Mouse (Mus musculus): ENCODE measurements around the gene Abcd2. TPM values are rescaled to one million over a fixed set of nuclear protein-coding genes. Genes with fewer than 3 reads are reported as not detected.

The Abcd2 gene
- polyA plus RNA-seq, 1 experiment: 2.3 TPM

DNA sequence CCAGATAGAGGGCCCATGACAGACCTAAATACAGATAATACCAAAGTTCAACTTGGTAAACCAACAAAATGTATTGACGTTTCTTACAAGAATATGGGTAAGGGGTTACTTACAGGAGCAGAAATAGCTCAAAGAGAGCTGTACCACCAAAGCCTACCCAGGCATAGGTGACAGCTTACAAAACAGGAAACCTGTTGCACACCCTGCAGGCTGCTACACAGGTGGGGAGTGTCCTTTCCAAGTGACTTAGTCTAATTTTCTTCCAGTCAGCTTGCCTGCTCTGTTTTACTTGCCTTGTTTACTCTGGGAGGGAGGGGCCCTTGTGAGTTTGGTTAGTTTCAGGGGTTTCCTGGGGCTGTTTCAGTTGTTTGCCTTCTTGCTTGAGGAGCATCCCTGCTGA lies 9.2 kb upstream of the Abcd2 start:
- Histone ChIP-seq H3K27me3 (ENCODE audit: control insufficient read depth, insufficient read depth, low read length) (no peaks in the 10 kb centered on the region), H3K36me3 (ENCODE audit: control insufficient read depth, insufficient read depth, low read length) (no peaks in the 10 kb centered on the region), H3K4me3 (ENCODE audit: control insufficient read depth, insufficient read depth, low read length) (no peak overlapping the region), H3K4me1 (replicated peaks; ENCODE audit: control insufficient read depth, insufficient read depth, low read length) (no peaks in the 10 kb centered on the region), H3K27ac (ENCODE audit: control insufficient read depth, insufficient read depth, low read length) (no peak overlapping the region)
- TF ChIP-seq CTCF (IDR thresholded peaks at IDR 0.05; ENCODE audit: borderline replicate concordance, control insufficient read depth, extremely low read depth, insufficient read depth, low read length, poor library complexity): no peak
- no peak for TF ChIP-seq POLR2A (IDR thresholded peaks at IDR 0.05; ENCODE audit: control insufficient read depth, extremely low read depth, insufficient read depth, low read length, poor library complexity)
- DNase-seq: no peak
- WGBS: 91% methylated on average over 1 of the region's 1 CpGs

DNA sequence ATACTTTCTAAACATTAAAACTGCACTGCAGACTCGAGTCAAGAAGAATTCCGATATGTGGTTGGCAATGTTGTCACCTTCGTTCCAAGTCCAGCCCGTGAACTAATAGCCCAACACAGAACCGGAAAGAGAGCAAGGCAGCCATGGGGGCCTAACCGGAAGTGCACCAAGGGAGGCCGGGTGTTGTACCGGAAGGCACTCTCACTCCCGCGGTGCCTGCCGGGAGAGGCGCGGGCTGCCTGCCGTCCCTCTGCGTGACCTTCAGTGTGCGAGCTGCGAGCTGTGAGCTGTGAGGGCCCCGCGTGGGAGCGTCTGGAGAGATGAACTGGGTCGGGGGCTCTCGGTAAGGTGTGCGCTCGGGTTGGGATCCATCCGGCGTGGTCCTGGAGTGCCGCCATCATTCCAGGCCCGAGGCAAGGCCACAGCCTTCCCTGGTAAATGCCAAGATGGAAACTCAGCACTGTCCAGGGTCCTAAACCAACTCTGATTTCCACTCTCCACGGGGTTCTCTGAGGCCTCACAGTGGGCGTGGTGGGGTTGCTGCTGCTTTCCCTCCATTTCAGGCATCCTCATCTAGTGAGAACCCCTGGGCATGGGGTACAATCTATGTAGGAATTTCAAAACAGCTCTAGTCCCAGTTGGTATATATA lies 7.8 kb upstream of the Abcd2 start, which contains the start of gene CN725425:
Gene CN725425, plus strand, starts transcription at position 239 of the 650 bp plus-strand sequence.
- TF ChIP-seq POLR2A (IDR thresholded peaks at IDR 0.05; ENCODE audit: control insufficient read depth, extremely low read depth, insufficient read depth, low read length, poor library complexity): no peak
- no peak for TF ChIP-seq CTCF (IDR thresholded peaks at IDR 0.05; ENCODE audit: borderline replicate concordance, control insufficient read depth, extremely low read depth, insufficient read depth, low read length, poor library complexity)
- 96% methylated on average over 30 of the region's 30 CpGs for WGBS
- H3K4me3 ChIP-seq (ENCODE audit: control insufficient read depth, insufficient read depth, low read length): no peak within 1 kb of the TSS
- no peaks in the 10 kb centered on the region for H3K27me3 ChIP-seq (ENCODE audit: control insufficient read depth, insufficient read depth, low read length)
- no peak for DNase-seq
- no peaks in the 10 kb centered on the region for H3K4me1 ChIP-seq (replicated peaks; ENCODE audit: control insufficient read depth, insufficient read depth, low read length)
- no peak within 1 kb of the TSS for H3K27ac ChIP-seq (ENCODE audit: control insufficient read depth, insufficient read depth, low read length)
- no peaks in the 10 kb centered on the region for H3K36me3 ChIP-seq (ENCODE audit: control insufficient read depth, insufficient read depth, low read length)

DNA sequence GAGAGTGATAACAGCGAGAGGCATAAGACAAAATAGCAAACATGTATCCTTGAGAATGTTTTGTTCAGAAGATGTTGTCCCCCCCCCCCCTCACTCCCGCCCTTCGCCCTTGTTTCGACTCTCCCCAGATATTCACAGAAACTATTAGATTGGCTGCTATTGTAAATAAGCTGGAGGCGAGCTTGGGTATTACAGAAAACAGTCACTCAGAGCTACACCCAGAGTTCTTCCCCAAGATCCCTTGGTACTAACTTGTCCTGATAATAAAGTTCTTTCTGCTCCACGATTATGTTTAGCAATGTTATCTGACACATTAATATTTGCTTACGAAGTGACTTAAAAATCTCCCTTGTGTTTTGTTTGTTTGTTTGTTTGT lies 612 bp upstream of the Abcd2 start:
- Histone ChIP-seq H3K27me3 (ENCODE audit: control insufficient read depth, insufficient read depth, low read length) (0 out of 2 replicates have a peak, but pooled peaks cover 2% of the 10 kb centered on the region), H3K27ac (ENCODE audit: control insufficient read depth, insufficient read depth, low read length) (no peak overlapping the region), H3K4me3 (ENCODE audit: control insufficient read depth, insufficient read depth, low read length) (no peak overlapping the region), H3K4me1 (replicated peaks; ENCODE audit: control insufficient read depth, insufficient read depth, low read length) (no peaks in the 10 kb centered on the region), H3K36me3 (ENCODE audit: control insufficient read depth, insufficient read depth, low read length) (no peaks in the 10 kb centered on the region)
- 17% methylated on average over 7 of the region's 7 CpGs for WGBS
- TF ChIP-seq CTCF (IDR thresholded peaks at IDR 0.05; ENCODE audit: borderline replicate concordance, control insufficient read depth, extremely low read depth, insufficient read depth, low read length, poor library complexity): no peak
- no peak for TF ChIP-seq POLR2A (IDR thresholded peaks at IDR 0.05; ENCODE audit: control insufficient read depth, extremely low read depth, insufficient read depth, low read length, poor library complexity)
- DNase-seq: no peak

DNA sequence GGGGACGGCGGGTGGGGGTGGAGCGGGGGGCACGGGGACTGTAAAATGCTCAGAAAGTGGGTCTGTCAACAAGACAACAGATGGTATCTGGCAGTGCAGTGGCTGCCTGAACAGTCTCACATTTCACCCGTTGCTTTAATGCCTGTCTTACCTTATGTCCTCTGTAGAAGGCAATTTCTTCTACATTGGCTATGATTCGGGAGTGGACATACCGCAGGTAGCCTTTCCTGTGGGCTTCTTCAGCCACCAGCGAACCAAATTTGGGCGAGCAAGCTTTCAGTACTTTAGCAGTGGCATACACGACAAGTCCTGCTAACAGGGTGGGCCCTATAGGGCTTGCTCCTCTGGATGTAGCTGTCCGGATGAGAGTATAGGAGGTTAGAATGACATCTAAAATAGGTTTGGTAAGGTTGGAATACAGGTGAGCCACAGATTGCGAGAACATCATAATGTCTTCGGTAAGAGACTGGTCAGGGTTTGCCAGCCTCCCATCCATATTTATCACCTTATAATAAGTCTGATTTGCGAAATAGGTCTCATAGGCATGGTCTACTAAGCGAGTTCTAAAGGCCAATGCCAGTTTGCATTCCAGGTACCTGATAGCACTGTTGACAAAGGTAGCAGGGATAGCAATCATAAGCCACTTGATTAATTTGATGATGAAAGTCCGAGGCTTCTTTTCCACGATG lies 936 bp downstream of the Abcd2 start:
- DNase-seq: no peak
- TF ChIP-seq CTCF (IDR thresholded peaks at IDR 0.05; ENCODE audit: borderline replicate concordance, control insufficient read depth, extremely low read depth, insufficient read depth, low read length, poor library complexity) (no peak), POLR2A (IDR thresholded peaks at IDR 0.05; ENCODE audit: control insufficient read depth, extremely low read depth, insufficient read depth, low read length, poor library complexity) (no peak)
- no peak overlapping the region for H3K27ac ChIP-seq (ENCODE audit: control insufficient read depth, insufficient read depth, low read length)

DNA sequence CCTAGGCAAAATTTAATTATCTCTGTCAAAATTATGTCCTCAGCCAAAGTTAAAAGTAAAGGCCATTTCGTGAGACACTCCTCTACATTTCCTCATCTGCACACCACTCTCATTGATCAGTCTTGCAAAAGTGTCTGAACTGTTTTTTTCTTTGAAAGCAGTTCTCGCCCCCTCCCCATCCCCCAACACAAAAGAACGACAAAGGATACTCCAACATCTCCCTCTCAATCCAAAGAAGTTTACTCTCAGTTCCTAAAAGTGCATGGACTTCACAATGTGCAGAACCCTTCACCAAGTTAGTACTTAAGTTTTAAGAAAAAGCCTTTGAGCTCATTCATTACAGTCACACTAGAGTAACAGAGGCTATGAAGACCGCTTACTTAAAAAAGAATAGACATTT lies 1.6 kb downstream of the Abcd2 start:
- WGBS: 86% methylated on average over 4 of the region's 4 CpGs
- Histone ChIP-seq H3K27me3 (ENCODE audit: control insufficient read depth, insufficient read depth, low read length) (0 out of 2 replicates have a peak, but pooled peaks cover 2% of the 10 kb centered on the region), H3K4me3 (ENCODE audit: control insufficient read depth, insufficient read depth, low read length) (no peak overlapping the region), H3K27ac (ENCODE audit: control insufficient read depth, insufficient read depth, low read length) (no peak overlapping the region), H3K4me1 (replicated peaks; ENCODE audit: control insufficient read depth, insufficient read depth, low read length) (no peaks in the 10 kb centered on the region), H3K36me3 (ENCODE audit: control insufficient read depth, insufficient read depth, low read length) (no peaks in the 10 kb centered on the region)
- no peak for DNase-seq
- TF ChIP-seq CTCF (IDR thresholded peaks at IDR 0.05; ENCODE audit: borderline replicate concordance, control insufficient read depth, extremely low read depth, insufficient read depth, low read length, poor library complexity) (no peak), POLR2A (IDR thresholded peaks at IDR 0.05; ENCODE audit: control insufficient read depth, extremely low read depth, insufficient read depth, low read length, poor library complexity) (no peak)

More for the DNA sequence above, 936 bp downstream of the Abcd2 start:
- 80% methylated on average over 17 of the region's 17 CpGs for WGBS
- Histone ChIP-seq H3K36me3 (ENCODE audit: control insufficient read depth, insufficient read depth, low read length) (no peaks in the 10 kb centered on the region), H3K4me1 (replicated peaks; ENCODE audit: control insufficient read depth, insufficient read depth, low read length) (no peaks in the 10 kb centered on the region), H3K27me3 (ENCODE audit: control insufficient read depth, insufficient read depth, low read length) (0 out of 2 replicates have a peak, but pooled peaks cover 2% of the 10 kb centered on the region), H3K4me3 (ENCODE audit: control insufficient read depth, insufficient read depth, low read length) (no peak overlapping the region)

DNA sequence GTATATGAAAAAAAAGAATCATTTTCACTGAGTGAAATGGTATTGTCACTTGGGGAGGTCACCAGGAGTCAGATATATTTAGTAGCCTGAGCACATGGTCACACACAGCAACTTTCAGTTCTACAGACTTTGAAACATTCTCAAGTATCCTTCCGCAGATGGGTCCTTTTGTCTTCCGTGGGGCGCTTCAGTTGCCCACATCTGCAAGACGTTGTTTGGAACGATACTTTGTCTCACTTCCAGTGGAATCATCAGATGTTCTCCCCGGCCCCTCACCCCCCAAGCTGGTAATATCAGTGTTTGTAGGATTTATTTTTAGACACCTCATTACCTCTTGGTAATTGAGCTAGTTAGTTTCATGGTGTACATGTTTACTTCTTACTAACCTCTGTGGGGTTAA lies 5.2 kb downstream of the Abcd2 start:
- Histone ChIP-seq H3K27ac (ENCODE audit: control insufficient read depth, insufficient read depth, low read length) (no peak overlapping the region), H3K36me3 (ENCODE audit: control insufficient read depth, insufficient read depth, low read length) (no peaks in the 10 kb centered on the region), H3K4me3 (ENCODE audit: control insufficient read depth, insufficient read depth, low read length) (no peak overlapping the region), H3K27me3 (ENCODE audit: control insufficient read depth, insufficient read depth, low read length) (0 out of 2 replicates have a peak, but pooled peaks cover 2% of the 10 kb centered on the region), H3K4me1 (replicated peaks; ENCODE audit: control insufficient read depth, insufficient read depth, low read length) (no peaks in the 10 kb centered on the region)
- TF ChIP-seq CTCF (IDR thresholded peaks at IDR 0.05; ENCODE audit: borderline replicate concordance, control insufficient read depth, extremely low read depth, insufficient read depth, low read length, poor library complexity) (no peak), POLR2A (IDR thresholded peaks at IDR 0.05; ENCODE audit: control insufficient read depth, extremely low read depth, insufficient read depth, low read length, poor library complexity) (no peak)
- 95% methylated on average over 6 of the region's 6 CpGs for WGBS
- no peak for DNase-seq
